Mouse (Mus musculus) heart, postnatal 0 days (tissue): ENCODE measurements around the gene Nceh1.

Source experiments
- CTCF ChIP-seq: IDR thresholded peaks from 2 replicates; pipeline ENCODE4 v1.5.1; 2016; ENCODE audit warnings: antibody characterized with exemption, control low read depth, low read depth
- EP300 ChIP-seq: IDR thresholded peaks from 2 replicates; pipeline ENCODE4 v1.6.1; 2016; ENCODE audit warnings: antibody characterized with exemption, low read depth

DNA sequence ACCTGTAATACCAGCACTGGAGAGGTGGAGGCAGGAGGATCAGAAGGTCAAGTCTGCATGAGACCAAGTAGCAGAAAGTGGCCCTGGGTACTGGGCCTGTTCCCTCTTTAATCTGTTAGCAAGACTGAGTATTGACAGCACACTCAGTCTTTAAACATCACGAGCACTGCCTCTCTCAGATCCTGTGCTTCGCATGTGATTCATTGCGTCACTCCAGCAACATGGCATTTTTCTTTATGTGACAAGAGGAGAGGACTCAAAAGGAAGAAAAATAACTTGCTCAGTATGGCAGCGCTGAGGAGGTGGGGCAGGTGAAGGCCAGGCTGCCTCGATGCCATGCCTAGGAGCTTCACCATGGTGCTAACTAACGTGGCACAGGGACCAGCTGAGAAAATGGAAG, 9.1 kb downstream of the Nceh1 start:
- TF ChIP-seq CTCF (no peak), EP300 (peak; percentile 97)
